Mouse (Mus musculus): ENCODE measurements at regions not wholly inside any gene's neighbourhood (a gene's known extent, or its start where the extent isn't known, plus 50 kb on each side); places are given as distances from the start of the nearest gene placed in this dataset.
A peak's percentile ranks its signal among the peaks of the same experiment; 100 is the strongest.

DNA sequence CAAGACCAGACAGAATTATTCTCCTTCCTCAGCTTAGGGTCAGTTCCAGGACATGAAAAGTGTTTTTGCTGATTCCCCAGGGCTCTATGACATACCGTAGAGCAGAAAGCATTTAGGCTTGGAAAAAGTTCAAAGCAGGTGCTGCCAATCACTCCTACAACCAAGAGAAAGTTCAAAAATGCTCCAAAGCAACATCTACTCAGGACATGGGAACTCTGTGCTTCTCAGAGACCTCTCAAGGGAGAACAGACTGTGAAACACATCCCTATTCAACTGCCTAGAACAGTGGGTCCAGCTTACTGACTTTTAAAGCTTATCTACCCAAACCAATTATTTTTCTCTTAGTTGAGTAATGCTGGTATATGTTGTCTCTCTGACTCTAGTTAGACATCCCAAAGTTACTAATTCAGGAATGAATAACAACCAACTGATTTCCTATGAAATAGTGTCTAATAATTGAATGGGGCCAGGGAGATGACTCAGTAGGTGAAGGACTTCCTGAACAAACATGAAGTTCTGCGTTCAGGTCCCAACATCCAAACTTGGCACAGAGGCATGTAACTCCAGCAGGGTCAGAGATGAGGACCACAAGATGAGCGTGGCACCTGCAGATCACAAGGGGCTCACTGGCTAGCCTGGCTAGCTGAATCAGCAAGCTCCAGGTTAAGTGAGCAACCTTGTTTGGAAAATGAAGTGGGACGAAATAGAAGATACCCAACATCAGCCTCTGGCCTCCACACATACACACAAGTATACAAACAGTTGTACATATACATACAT lies 228.7 kb upstream of the Hnrnpa3 start:
- no peak for ATAC-seq (replicated peaks in 1 of 2; ENCODE audit: insufficient read depth in 1 of 2, low FRiP score in 2 of 2, low TSS enrichment in 1 of 2, low read depth in 1 of 2, poor library complexity in 2 of 2, severe bottlenecking in 2 of 2)

DNA sequence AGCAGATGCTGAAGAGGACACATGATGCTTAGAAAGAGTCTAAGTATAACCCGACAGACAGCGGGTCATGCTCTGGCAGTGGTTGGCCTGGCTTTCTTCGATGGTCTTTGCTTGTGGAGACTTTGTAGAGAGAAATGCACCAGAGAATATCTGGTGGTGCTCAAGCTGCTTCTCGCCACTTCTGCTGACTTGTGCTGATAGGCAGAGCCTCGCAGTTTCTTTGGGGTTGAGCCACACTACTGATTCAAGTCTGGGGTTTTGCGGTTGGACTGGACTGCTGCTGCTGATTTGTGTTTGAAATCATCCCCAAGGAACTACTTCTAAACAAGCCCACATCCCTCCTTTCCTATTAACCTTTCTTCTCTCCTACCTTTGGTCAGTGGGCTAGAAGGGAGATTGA lies 227.1 kb upstream of the Hnrnpa3 start:
- ATAC-seq (replicated peaks in 1 of 2; ENCODE audit: insufficient read depth in 1 of 2, low FRiP score in 2 of 2, low TSS enrichment in 1 of 2, low read depth in 1 of 2, poor library complexity in 2 of 2, severe bottlenecking in 2 of 2) = no peak

- ATAC-seq (replicated peaks in 1 of 2; ENCODE audit: insufficient read depth in 1 of 2, low FRiP score in 2 of 2, low TSS enrichment in 1 of 2, low read depth in 1 of 2, poor library complexity in 2 of 2, severe bottlenecking in 2 of 2) = no peak
Measured at GRCm38 (mm10) chr2:75434521-75434920, 224.5 kb upstream of the Hnrnpa3 start.

GRCm38 (mm10) chr2:75439522-75440230 lies 219.4 kb upstream of the Hnrnpa3 start:
- ATAC-seq (replicated peaks in 1 of 2; ENCODE audit: insufficient read depth in 1 of 2, low FRiP score in 2 of 2, low TSS enrichment in 1 of 2, low read depth in 1 of 2, poor library complexity in 2 of 2, severe bottlenecking in 2 of 2) = no peak

GRCm38 (mm10) chr2:75442632-75443031 lies 216.4 kb upstream of the Hnrnpa3 start:
- no peak for ATAC-seq (replicated peaks in 1 of 2; ENCODE audit: insufficient read depth in 1 of 2, low FRiP score in 2 of 2, low TSS enrichment in 1 of 2, low read depth in 1 of 2, poor library complexity in 2 of 2, severe bottlenecking in 2 of 2)

DNA sequence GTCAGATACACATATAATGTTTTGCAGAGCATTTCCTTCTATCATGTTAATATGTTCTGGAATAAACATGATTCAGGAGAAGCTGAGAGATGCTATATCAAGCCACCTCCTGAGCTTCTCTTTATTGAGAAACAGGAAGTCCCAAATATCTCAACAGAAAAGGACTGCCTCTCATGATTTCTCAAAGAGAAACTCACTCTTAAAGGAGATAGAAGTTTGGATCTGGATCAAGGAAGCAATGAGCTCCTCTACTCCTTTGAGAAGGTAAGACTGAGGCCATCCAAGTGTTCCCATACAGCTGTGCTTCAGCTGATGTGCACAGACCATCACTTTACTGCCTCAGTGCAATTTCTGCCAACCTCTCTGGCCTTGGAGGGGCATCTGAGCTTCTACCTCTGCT lies 213.9 kb upstream of the Hnrnpa3 start:
- ATAC-seq (replicated peaks in 1 of 2; ENCODE audit: insufficient read depth in 1 of 2, low FRiP score in 2 of 2, low TSS enrichment in 1 of 2, low read depth in 1 of 2, poor library complexity in 2 of 2, severe bottlenecking in 2 of 2) = no peak

DNA sequence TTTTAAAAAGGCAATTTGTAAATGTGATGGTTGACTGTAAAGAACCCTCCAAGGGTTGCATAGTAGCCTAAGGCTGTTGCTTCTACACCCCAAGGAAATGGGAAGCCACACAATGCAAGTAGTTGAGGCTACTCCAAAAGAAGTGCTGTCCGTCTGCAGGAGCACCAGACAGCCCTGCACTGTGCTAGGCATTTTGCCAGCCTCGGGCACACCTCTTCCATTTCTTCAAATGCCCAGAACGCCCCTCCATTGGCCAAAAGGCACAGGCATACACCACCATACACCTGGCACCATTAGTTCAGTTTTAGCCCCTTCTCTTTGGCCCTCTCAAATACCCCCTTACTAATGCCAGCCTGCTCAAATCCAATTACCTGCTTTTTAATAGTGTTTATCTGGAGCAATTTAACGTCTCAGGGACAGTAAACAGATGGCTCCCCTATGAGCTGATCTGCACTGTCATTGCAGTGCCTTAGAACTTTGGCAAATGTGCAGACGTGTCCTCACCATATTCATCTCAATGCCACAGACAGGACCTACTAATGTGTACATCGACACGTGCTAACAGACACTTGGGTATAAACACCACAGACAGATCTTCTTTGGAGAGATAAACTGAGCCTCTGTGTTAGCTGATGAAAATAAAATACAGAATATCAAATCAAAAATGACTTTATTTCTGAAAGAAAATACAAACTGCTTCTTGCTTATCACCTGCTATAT lies 211.9 kb upstream of the Hnrnpa3 start:
- no peak for ATAC-seq (replicated peaks in 1 of 2; ENCODE audit: insufficient read depth in 1 of 2, low FRiP score in 2 of 2, low TSS enrichment in 1 of 2, low read depth in 1 of 2, poor library complexity in 2 of 2, severe bottlenecking in 2 of 2)

GRCm38 (mm10) chr2:75448221-75448620 lies 210.8 kb upstream of the Hnrnpa3 start:
- ATAC-seq (replicated peaks in 1 of 2; ENCODE audit: insufficient read depth in 1 of 2, low FRiP score in 2 of 2, low TSS enrichment in 1 of 2, low read depth in 1 of 2, poor library complexity in 2 of 2, severe bottlenecking in 2 of 2) = no peak

- peak in 1 of 2 experiments; percentile 51; a peak in 1 of 4 replicates for ATAC-seq (replicated peaks in 1 of 2; ENCODE audit: insufficient read depth in 1 of 2, low FRiP score in 2 of 2, low TSS enrichment in 1 of 2, low read depth in 1 of 2, poor library complexity in 2 of 2, severe bottlenecking in 2 of 2)
Measured at GRCm38 (mm10) chr2:75451846-75452267, 207.2 kb upstream of the Hnrnpa3 start.

GRCm38 (mm10) chr2:75452274-75453148 lies 206.6 kb upstream of the Hnrnpa3 start:
- no peak for ATAC-seq (replicated peaks in 1 of 2; ENCODE audit: insufficient read depth in 1 of 2, low FRiP score in 2 of 2, low TSS enrichment in 1 of 2, low read depth in 1 of 2, poor library complexity in 2 of 2, severe bottlenecking in 2 of 2)

DNA sequence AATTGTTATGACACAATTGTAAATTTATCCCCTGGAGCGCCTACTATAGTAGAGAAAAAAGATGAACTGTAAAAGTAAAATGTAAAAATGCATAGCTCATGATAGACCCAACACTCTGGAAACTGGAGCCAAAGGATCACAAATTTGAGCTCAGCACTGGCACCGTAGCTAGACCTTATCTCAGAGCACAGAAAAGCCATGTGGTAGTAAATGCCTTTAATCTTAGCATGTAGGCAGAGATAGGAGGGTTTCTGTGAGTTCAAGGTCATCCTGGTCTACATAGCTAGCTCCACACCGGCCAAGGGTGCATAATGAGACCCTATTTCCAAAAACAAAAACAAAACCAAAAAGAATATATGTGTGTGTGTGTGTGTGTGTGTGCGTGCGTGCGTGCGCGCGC lies 203.6 kb upstream of the Hnrnpa3 start:
- ATAC-seq (replicated peaks in 1 of 2; ENCODE audit: insufficient read depth in 1 of 2, low FRiP score in 2 of 2, low TSS enrichment in 1 of 2, low read depth in 1 of 2, poor library complexity in 2 of 2, severe bottlenecking in 2 of 2) = no peak

- no peak for ATAC-seq (replicated peaks in 1 of 2; ENCODE audit: insufficient read depth in 1 of 2, low FRiP score in 2 of 2, low TSS enrichment in 1 of 2, low read depth in 1 of 2, poor library complexity in 2 of 2, severe bottlenecking in 2 of 2)
Measured at GRCm38 (mm10) chr2:75456272-75456671, 202.8 kb upstream of the Hnrnpa3 start.

DNA sequence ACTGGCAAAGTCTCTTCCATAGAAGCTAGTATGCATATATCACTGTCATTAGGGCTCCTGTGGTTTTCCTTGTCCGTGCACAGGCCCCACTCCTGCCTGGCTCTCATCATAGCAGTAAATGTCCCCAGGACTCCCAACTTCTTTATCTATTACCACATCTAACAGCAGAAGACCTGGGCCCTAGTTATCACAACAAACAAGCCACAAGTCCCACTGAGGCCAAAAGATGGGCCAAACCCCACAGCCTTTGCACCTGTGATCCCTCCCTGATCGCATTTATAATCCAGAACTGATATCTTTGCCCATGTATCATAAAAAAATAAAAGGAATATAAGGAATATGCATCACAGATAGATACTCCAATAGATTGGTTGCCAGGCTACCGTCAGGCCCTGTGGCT lies 201.6 kb upstream of the Hnrnpa3 start:
- no peak for ATAC-seq (replicated peaks in 1 of 2; ENCODE audit: insufficient read depth in 1 of 2, low FRiP score in 2 of 2, low TSS enrichment in 1 of 2, low read depth in 1 of 2, poor library complexity in 2 of 2, severe bottlenecking in 2 of 2)

- ATAC-seq (replicated peaks in 1 of 2; ENCODE audit: insufficient read depth in 1 of 2, low FRiP score in 2 of 2, low TSS enrichment in 1 of 2, low read depth in 1 of 2, poor library complexity in 2 of 2, severe bottlenecking in 2 of 2) = no peak
Measured at GRCm38 (mm10) chr2:75458898-75459297, 200.2 kb upstream of the Hnrnpa3 start.

- ATAC-seq (replicated peaks in 1 of 2; ENCODE audit: insufficient read depth in 1 of 2, low FRiP score in 2 of 2, low TSS enrichment in 1 of 2, low read depth in 1 of 2, poor library complexity in 2 of 2, severe bottlenecking in 2 of 2) = no peak
Measured at GRCm38 (mm10) chr2:75460419-75460818, 198.6 kb upstream of the Hnrnpa3 start.

- peak in 1 of 2 experiments; percentile 38; a peak in 2 of 4 replicates for ATAC-seq (replicated peaks in 1 of 2; ENCODE audit: insufficient read depth in 1 of 2, low FRiP score in 2 of 2, low TSS enrichment in 1 of 2, low read depth in 1 of 2, poor library complexity in 2 of 2, severe bottlenecking in 2 of 2)
Measured at GRCm38 (mm10) chr2:75461019-75461418, 198.0 kb upstream of the Hnrnpa3 start.

DNA sequence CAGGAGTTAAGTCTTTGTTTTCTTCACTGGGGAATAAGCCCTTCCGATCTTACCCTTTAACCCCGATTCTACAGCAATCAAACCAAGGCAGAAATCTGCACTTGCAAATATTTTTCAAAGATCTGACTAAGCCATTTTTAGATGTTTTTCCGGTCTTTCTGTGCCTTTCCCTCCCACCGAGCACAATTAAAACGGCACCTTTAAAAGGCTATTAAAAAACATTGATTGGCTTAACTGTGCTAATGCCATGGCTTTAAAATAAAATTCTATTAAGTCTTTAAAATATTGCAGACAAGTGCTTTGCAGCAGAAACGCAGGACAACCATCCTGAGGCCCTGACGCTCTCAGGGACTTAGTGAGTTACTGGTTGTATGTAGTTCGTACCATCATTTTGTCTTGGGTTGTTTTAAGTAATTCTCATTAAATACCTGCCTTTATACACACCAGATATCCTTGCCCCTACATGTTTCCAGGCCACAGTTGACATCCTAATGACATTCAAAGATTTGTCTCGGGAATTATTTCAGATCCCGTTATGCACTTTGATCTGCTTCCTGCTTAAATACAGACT lies 197.6 kb upstream of the Hnrnpa3 start:
- no peak for ATAC-seq (replicated peaks in 1 of 2; ENCODE audit: insufficient read depth in 1 of 2, low FRiP score in 2 of 2, low TSS enrichment in 1 of 2, low read depth in 1 of 2, poor library complexity in 2 of 2, severe bottlenecking in 2 of 2)

Data from hematopoietic stem cell, adult 5-6 weeks (primary cell).